Mouse (Mus musculus): ENCODE results near the gene Rpp30.

GRCm38 (mm10) chr19:36056502-36057221 lies 26.9 kb upstream of the Rpp30 start:
- TF ChIP-seq CTCF (IDR thresholded peaks at IDR 0.05; ENCODE audit: borderline replicate concordance, insufficient read depth, low read length) = no peak
- no peak for TF ChIP-seq POLR2A (IDR thresholded peaks at IDR 0.05; ENCODE audit: low read depth, low read length)
